Mouse (Mus musculus): Measurements from ENCODE around the gene Cyfip1.
"Not testable (repeated sequence)": the region's sequence is repeated elsewhere in the genome, so short reads cannot be mapped to it uniquely, and the experiment has no call there.

The Cyfip1 gene

GRCm38 (mm10) chr7:55865044-55865443, 23.5 kb downstream of the Cyfip1 start:
- no peak for DNase-seq (ENCODE audit: low spot score in 2 of 2)

GRCm38 (mm10) chr7:55865750-55866416, 24.3 kb downstream of the Cyfip1 start:
- DNase-seq (ENCODE audit: low spot score in 2 of 2), result no peak

DNA sequence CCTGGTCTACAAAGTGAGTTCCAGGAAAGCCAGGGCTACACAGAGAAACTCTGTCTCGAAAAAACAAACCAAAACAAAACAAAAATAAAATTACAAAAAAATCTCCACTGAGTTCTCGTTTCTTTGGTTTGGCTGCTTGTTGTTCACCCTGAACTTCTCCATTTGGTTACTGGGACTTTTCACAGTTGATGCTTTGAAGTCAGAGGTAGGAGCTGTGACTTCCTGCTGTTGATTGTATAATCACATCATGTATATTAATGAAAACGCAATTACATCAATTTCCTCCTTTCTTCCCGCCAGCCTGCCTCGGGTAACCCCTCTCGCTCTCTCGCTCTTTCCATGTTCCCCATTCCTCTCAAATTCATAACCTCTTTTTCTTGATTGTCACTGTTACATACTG, 26.7 kb downstream of the Cyfip1 start:
- DNase-seq (ENCODE audit: low spot score in 2 of 2), result no peak

- no peak for DNase-seq (ENCODE audit: low spot score in 2 of 2)
Measured at GRCm38 (mm10) chr7:55869220-55869619, 27.7 kb downstream of the Cyfip1 start.

DNA sequence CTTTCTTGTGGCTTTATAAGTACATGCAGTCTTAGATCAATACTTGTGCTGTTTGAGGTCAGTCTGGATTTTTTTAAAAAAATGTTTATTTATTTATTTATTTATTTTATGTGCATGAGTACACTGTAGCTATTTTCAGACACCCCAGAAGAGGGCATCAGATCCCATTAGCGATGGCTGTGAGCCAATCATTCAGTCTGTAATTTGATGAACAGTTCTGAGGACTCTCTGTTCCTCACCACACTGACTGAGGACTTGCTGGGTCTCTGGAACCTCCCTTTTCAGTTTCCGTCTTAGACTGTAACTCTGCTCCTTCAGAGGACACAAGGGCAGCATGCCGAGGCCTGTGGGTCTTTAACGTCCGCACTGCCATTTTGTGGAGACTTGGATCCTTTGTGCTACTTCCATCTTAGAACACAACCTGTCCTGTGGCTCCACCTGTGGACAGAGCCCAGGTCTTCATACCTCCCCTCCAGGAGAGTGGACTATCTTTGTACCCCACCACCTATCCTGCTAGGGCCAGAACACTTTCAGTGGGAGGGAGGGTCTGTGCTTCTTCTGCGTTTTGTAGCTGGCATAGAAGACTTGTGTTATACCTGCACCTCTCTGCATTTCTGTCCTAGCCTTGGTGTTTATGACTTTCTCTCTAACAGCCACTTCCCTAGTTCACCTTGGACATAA, 28.9 kb downstream of the Cyfip1 start:
- no peak for DNase-seq (ENCODE audit: low spot score in 2 of 2)

DNA sequence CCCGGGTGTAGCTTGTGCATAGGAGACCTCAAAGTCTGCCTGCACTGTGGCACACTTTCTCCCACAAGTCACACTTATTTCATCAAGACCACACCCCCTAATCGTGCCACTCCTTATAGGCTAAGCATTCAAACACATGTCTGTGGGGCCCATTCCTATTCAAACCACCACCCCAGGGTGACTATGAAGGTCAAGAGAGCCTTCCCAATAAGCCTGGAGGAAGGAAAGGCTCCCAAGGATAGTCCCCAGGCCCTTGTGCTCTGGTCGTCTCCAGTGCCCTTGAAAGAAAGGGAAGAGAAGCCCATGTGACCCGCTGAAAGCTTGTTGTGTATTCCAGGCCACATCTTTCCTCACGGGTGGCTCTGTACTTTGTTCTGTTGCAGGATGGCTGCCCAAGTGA, 29.9 kb downstream of the Cyfip1 start:
- no peak for DNase-seq (ENCODE audit: low spot score in 2 of 2)

DNA sequence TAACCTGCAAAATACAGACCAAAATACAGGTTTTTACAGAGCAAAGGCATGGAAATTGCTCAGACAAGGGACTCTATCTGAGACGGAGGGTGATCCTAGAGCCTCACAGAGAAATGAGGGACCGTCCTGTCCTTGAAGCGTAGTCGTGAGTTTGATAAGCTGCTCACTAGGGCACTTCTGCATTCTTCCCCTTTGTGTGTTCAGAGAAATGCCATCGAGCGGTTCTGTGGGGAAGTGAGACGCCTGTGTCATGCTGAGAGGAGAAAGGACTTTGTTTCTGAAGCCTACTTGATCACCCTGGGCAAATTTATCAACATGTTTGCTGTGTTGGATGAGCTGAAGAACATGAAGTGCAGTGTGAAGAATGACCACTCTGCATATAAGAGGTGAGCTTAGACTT, 33.2 kb downstream of the Cyfip1 start:
- DNase-seq (ENCODE audit: low spot score in 2 of 2), result no peak

- peak in 1 of 2 experiments; percentile 43 for DNase-seq (ENCODE audit: low spot score in 2 of 2)
Measured at GRCm38 (mm10) chr7:55877721-55878120, 36.2 kb downstream of the Cyfip1 start.

DNA sequence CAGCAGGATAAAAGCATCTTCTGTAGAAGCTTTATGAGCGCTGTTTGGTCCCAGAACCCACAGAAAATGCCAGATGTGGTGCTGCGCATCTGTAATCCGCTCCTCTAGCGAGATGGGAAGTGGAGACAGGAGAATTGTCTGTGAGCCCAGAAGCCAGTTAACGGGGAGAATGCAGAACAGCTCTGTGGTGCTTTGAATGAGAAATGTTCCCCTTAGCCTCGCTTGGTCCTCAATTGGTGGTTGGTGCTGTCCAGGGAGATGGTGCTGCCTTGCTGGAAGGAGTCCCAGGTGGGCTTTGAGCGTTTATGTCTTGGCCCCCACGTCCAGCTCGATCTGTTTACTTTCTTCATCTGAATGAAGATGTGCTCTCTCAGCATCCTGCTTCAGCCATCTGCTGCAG, 39.3 kb downstream of the Cyfip1 start:
- DNase-seq (ENCODE audit: low spot score in 2 of 2), result no peak

- no peak for DNase-seq (ENCODE audit: low spot score in 2 of 2)
Measured at GRCm38 (mm10) chr7:55888603-55889002, 47.1 kb downstream of the Cyfip1 start.

DNA sequence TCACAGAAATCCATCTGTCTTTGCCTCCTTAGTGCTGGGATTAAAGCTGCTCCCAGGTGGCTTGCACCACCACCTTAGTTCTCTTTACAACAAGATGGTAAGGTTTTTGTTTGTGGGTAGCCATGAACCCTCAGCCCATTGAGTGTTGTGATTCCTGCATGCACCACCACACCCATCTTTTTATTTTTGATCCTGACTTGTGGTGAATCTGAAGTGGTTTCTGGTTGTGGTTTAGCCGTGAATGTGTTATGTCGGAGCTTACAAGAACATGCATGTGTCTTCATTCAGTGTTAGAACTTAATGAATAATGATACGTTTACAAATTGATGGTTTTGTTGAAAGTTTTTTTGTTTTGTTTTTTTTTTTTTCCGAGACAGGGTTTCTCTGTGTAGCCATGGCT, 48.5 kb downstream of the Cyfip1 start:
- DNase-seq (ENCODE audit: low spot score in 2 of 2), result no peak

DNA sequence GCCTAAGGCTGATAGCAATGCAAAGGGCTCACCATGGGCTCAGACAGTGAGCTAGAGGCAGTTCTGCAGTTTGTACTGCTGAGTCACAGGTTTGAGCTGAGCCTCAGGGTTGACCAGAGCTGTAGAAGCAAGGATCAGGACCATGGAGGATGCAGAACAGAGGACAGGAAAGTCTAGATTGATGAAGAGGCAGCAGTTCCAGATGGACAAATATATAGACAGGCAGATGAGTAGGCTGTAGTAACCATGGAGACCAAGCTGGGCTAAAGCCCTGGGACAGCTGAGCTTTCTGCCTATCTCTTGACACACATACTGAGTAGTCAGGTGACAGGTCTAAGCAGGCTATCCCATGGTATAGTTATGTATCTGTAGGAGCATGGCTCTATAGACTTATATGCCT, 49.2 kb downstream of the Cyfip1 start:
- no peak for DNase-seq (ENCODE audit: low spot score in 2 of 2)

GRCm38 (mm10) chr7:55891797-55892196, 50.3 kb downstream of the Cyfip1 start:
- DNase-seq (ENCODE audit: low spot score in 2 of 2), result no peak

GRCm38 (mm10) chr7:55903766-55904165, 62.2 kb downstream of the Cyfip1 start:
- DNase-seq (ENCODE audit: low spot score in 2 of 2), result no peak

DNA sequence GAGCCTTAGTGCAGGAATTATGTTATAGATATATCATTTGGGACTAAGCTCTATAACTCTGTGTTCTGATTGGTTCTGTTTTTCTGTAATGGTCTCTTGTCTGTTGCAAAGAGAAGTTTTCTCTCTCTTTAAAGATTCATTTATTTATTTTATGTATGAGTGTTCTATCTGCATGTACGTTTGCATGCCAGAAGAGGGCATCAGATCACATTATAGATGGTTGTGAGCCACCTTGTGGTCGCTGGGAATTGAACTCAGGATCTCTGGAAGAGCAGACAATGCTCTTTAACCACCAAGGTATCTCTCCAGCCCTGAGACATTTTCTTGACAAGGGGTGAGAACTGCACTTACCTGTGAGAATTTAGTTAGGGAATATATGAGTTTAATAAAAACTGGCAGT, 63.9 kb downstream of the Cyfip1 start:
- no peak for DNase-seq (ENCODE audit: low spot score in 2 of 2)

GRCm38 (mm10) chr7:55909519-55909918, 68.0 kb downstream of the Cyfip1 start:
- DNase-seq (ENCODE audit: low spot score in 2 of 2), result no peak

DNA sequence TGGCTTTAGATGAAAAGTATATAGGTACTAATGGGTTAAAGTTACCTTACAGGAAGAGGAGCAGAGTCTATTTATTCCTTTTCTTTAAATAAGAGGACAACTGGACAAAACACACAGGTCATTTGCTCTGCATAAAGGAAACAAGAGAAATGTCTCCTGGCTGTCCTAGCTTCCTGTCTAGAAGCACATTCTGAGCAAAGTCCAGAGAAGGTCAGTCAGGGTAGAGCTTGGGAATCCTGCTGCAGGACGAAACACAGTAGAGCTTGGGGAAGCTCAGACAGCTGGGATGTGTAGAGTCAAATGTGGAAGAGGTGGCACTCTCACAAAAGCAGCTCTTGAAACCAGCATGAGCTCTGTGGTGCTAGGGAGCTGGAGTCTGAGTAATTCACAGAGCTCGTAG, 68.8 kb downstream of the Cyfip1 start:
- no peak for DNase-seq (ENCODE audit: low spot score in 2 of 2)

GRCm38 (mm10) chr7:55911371-55911770, 69.8 kb downstream of the Cyfip1 start:
- DNase-seq (ENCODE audit: low spot score in 2 of 2), result no peak

DNA sequence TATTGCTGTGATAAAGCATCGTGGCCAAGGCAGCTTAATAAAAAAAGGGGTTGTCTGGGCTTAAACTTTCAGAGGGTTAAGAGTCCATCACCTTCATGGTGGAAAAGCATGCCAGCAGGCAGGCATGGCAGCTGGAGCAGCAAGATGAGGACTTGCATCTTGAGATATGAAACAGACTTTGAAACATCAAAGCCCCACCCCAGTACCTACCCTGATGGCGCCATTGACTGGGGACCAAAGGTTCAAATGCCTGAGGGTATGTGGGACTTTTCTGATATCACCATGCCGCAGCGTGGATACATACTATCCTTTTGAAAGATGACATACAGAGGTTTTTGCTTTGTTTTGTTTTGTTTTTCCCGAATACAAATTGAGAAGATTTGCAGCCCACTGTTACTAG, 70.6 kb downstream of the Cyfip1 start:
- DNase-seq (ENCODE audit: low spot score in 2 of 2), result no peak

DNA sequence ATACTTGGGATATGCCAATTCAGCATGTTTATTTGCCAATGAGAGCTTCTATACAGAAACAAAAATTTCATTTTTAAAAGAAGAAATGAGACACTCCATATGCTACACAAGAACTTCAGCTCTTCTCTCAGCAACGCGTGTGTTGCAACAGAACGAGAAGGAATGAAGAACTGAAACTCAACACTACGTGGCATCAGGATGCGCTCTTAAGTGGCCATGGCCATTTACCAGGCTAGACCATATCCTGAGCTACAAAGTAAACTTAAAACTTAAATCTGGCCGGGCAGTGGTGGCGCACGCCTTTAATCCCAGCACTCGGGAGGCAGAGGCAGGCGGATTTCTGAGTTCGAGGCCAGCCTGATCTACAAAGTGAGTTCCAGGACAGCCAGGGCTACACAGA, 76.8 kb downstream of the Cyfip1 start:
- not testable (repeated sequence) for DNase-seq (ENCODE audit: low spot score in 2 of 2)

- DNase-seq (ENCODE audit: low spot score in 2 of 2), result no peak
Measured at GRCm38 (mm10) chr7:55927262-55927661, 85.7 kb downstream of the Cyfip1 start.

DNA sequence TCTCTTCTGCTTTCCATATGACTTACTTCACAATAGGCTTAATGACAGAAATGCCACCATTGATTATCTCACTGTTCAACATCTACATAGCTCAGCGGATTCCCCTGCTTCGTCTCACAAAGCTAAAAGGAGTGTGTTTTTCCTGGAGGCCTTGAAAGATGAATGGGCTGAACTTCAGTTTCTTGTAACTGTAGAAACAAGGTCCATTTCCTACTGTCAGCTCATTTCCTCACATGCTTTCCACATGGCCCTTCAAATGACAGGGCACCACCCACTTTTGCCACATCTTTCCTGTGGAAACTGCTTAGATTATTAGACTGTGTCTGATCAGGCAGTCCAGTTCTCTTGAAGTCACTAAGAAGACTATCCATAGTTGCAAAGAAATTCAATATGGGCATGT, 87.1 kb downstream of the Cyfip1 start:
- no peak for DNase-seq (ENCODE audit: low spot score in 2 of 2)

- DNase-seq (ENCODE audit: low spot score in 2 of 2), result no peak
Measured at GRCm38 (mm10) chr7:55935025-55935424, 93.5 kb downstream of the Cyfip1 start.

GRCm38 (mm10) chr7:55938341-55938740, 96.8 kb downstream of the Cyfip1 start:
- no peak for DNase-seq (ENCODE audit: low spot score in 2 of 2)

Measured in urinary bladder, adult 18-20 months (tissue).